Comparison of ENCODE assay signal across 19 mouse cellular contexts in the genomic region with DNA sequence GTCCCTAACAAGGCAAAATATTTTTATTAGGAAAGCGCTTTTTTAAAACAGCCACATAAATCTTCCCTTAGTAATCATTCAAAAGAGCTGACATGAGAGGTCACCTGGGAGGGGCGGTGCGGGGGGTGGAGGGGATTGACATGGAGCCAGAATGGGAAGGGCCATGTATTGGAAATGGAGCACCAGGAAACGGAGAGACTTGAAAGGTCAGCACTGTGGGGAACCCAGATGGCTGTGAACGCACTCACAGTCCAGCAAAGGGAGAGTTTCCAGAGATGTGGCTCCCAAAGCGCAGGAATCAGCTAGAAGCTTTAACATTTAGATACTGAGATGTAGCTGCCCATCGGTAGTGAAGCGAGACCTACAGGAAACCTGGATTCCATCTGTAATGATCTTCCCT.
DNase-seq lines count a peak whose midpoint lies in the region; TF ChIP-seq lines count a peak whose summit lies in the region.
"Had no signal": no experiment of that assay in that cellular context is flagged by ENCODE, and none has a peak within 500 bp of the region (broad histone marks: within the 10 kb centered on the region; RNA-seq: fewer than 3 reads in every experiment).

No protein-coding gene starts in this region.

- H3K9me3 ChIP-seq in limb, embryonic 10.5 days (replicated peaks) = no peaks in the 10 kb centered on the region
- H3K9me3 ChIP-seq: forebrain, embryonic 15.5 days; hindbrain, embryonic 10.5 days had no signal

- no peak for TF ChIP-seq CTCF in cerebellum, adult 2 months (IDR thresholded peaks at IDR 0.05; ENCODE audit: borderline replicate concordance, insufficient read depth, low read depth, low read length)
- TF ChIP-seq CTCF in lung, adult 2 months (IDR thresholded peaks at IDR 0.05; ENCODE audit: insufficient read depth, low read length) = no peak

- no peaks in the 10 kb centered on the region for H3K27me3 ChIP-seq in cerebellum, adult 2 months (ENCODE audit: control insufficient read depth, insufficient read depth, low read length)
- H3K27me3 ChIP-seq in limb, embryonic 10.5 days (ENCODE audit: low read depth, poor library complexity, severe bottlenecking) = no peaks in the 10 kb centered on the region
- H3K27me3 ChIP-seq: forebrain, embryonic 15.5 days; megakaryocyte, embryonic 14.5 days had no signal

- no peak overlapping the region for H3K27ac ChIP-seq in cerebellum, adult 2 months (ENCODE audit: insufficient read depth, low read length)
- H3K27ac ChIP-seq in limb, embryonic 10.5 days = peak overlapping the region; percentile 50; the same call in 1 of the 2 replicates
- H3K27ac ChIP-seq: forebrain, embryonic 15.5 days; hindbrain, embryonic 10.5 days had no signal

- H3K36me3 ChIP-seq in limb, embryonic 10.5 days = peaks cover 40% of the 10 kb centered on the region
- H3K36me3 ChIP-seq: forebrain, embryonic 15.5 days had no signal

- peak; percentile 26 for DNase-seq in adrenal gland, adult 2 months
- DNase-seq in adrenal gland, postnatal 4 days (ENCODE audit: low spot score in 2 of 2) = no peak
- peak; percentile 21 for DNase-seq in adrenal gland, postnatal 25 days
- DNase-seq in cerebellum, adult 2 months = peak; percentile 49 to 66
- DNase-seq in limb, embryonic 10.5 days (ENCODE audit: low spot score) = no peak
- DNase-seq in right cerebral cortex, adult 2 months (ENCODE audit: low spot score in 2 of 2) = no peak
- no peak for DNase-seq in spleen, postnatal 10 days (ENCODE audit: low spot score in 2 of 2)
- no peak for DNase-seq in lung, adult 2 months
- DNase-seq: embryo, embryonic 11 days; gastrocnemius, postnatal 36 days; kidney, adult 18-20 months; kidney, postnatal 14 days; liver; lung, postnatal 14 days; retina, postnatal 1 day; thymus, postnatal 36 days had no signal

- H3K4me3 ChIP-seq in cerebellum, adult 2 months (replicated peaks; ENCODE audit: insufficient read depth, low read depth, low read length) = no peak overlapping the region
- no peak overlapping the region for H3K4me3 ChIP-seq in limb, embryonic 10.5 days
- H3K4me3 ChIP-seq in lung, adult 2 months (replicated peaks; ENCODE audit: extremely low read depth, low read depth, low read length) = no peak overlapping the region
- H3K4me3 ChIP-seq: forebrain, embryonic 15.5 days; hindbrain, embryonic 10.5 days; megakaryocyte, embryonic 14.5 days had no signal

- no peak for TF ChIP-seq POLR2A in cerebellum, adult 2 months (IDR thresholded peaks at IDR 0.05; ENCODE audit: borderline replicate concordance, insufficient read depth, low read length)
- no peak for TF ChIP-seq POLR2A in lung, adult 2 months (IDR thresholded peaks at IDR 0.05; ENCODE audit: borderline replicate concordance, extremely low read depth, low read depth, low read length)

- H3K4me1 ChIP-seq in cerebellum, adult 2 months (ENCODE audit: control insufficient read depth, insufficient read depth, low read length) = no peaks in the 10 kb centered on the region
- peaks cover 41% of the 10 kb centered on the region for H3K4me1 ChIP-seq in limb, embryonic 10.5 days
- H3K4me1 ChIP-seq in lung, adult 2 months (ENCODE audit: control insufficient read depth, insufficient read depth, low read length) = no peaks in the 10 kb centered on the region

- WGBS in cerebellum, adult 2 months = 36% methylated on average over 8 of the region's 8 CpGs
- 78% methylated on average over 8 of the region's 8 CpGs for WGBS in limb, embryonic 10.5 days
- WGBS in lung, adult 2 months = 88% methylated on average over 8 of the region's 8 CpGs

Comparison
In these comparisons a context has a peak if more than half of its experiments do, and no peak if none do; other contexts are left out.
1. DNase-seq: peak in adrenal gland, adult 2 months (single experiment), adrenal gland, postnatal 25 days (single experiment) and cerebellum, adult 2 months (2 of 2); none in adrenal gland, postnatal 4 days (0 of 2), limb, embryonic 10.5 days (single experiment), right cerebral cortex, adult 2 months (0 of 2), spleen, postnatal 10 days (0 of 2) and lung, adult 2 months (single experiment).